Mouse (Mus musculus) left cerebral cortex, adult 8-10 months (tissue): Measurements from ENCODE around the gene Tmem243. TPM values are rescaled to one million over a fixed set of nuclear protein-coding genes. Genes with fewer than 3 reads are reported as not detected.
A peak's percentile ranks its signal among the peaks of the same experiment; 100 is the strongest.

ENCODE experiments used
- DNase-seq, 2 experiments: peaks; one replicate each; pipeline ENCODE4 v3.0.0; 2022; ENCODE audit warnings: low spot score in 2 of 2
- total RNA-seq, 4 experiments: library from RNA; stranded (reverse); gene quantifications; 2 replicates each; pipeline ENCODE4 v1.2.4; 2022

Gene Tmem243
- 10 to 100 TPM; 11.4 to 16.5 (median 12.9) TPM for total RNA-seq

DNA sequence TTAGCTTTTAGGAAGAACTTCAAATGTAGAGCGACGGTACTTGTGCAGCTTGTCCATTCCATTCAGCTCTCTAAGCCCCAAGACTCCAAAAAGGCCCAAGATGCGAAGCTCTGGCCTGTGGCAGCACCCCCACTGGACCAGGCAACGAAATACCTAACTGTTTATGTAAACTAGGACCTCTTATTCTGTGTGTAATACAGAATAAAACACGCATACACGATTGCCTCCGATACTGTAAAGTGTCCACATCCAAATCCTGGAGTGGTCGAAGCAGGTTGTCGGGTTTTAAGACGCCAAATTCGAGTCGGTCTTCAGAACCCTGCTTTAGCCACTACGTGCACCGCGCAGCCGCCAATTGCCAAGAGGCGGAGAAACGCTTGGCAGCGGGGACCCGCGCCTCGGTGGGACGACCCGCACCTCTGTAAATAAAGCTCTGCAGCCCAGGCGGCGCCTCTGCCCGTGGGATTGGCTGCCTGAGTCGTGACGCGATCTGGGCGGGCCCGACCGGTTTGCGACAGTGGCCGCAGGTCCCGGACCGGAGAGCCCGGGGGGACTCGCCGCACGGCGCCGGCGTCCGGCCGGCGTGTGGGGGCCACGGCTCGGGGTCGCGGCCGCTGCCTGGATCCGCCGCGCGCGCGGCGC lies at the start of gene Tmem243:
Tmem243 (plus strand) TSS at position 462 of the 642 bp plus-strand sequence.
- peak; percentile 72 to 85 for DNase-seq

DNA sequence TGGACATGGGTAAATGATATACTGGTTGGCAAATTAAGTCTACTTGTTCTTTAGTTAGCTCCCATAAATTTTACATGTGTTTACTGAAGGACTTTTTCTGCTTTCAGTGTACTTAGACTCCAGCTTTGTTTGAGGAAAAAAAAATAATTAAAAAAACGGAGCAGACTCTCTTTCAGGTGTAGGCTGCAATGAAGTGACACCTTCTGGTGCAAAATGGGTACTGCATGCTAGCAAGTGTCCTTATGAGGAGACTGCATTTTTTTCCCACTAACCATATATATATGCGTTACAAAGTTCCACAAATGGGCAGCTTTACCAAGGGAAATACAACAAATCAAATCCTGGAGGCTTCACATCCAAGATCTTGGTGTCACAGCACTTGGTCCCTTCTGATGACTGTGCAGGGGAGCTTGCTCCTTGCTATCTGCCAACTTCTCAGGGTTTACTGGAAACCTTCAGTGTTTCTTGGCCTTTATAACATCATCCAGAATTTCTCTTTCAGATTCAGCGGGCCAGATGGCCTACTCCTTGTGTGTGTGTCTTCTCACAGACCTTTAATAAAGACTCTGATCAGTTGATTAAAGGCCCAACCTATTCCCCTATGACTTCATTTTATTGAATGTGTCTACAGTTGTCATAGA lies 44.3 kb upstream of the Tmem243 start:
- peak; percentile 36 to 57 for DNase-seq

DNA sequence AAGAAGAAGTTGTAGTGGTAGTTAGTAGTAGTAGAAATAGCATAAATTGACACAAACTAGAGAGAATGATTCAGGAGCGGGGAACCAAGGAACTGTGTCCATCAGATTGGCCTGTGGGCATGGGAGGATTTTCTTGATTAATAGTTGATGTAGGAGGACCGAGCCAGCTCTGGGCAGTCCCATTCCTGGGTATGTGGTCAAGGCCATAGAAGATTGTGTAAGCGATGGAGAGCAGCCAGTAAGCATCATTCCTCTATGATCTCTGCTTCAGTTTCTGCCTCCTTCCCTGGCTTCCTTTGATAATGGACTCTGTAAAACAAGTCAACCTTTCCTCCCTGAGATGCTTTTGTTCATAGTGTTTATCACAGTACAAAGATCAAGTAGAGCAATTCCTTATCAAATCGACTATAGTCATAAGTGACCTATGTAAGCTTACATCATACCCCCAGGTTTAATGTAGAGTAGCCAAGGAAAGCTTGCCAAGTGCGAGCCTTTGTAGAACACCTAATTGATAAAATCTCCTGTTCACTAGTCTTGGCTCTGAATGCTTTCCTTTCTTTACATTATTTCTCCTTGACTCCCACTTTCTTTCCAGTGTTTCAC lies 43.1 kb upstream of the Tmem243 start:
- no peak for DNase-seq

DNA sequence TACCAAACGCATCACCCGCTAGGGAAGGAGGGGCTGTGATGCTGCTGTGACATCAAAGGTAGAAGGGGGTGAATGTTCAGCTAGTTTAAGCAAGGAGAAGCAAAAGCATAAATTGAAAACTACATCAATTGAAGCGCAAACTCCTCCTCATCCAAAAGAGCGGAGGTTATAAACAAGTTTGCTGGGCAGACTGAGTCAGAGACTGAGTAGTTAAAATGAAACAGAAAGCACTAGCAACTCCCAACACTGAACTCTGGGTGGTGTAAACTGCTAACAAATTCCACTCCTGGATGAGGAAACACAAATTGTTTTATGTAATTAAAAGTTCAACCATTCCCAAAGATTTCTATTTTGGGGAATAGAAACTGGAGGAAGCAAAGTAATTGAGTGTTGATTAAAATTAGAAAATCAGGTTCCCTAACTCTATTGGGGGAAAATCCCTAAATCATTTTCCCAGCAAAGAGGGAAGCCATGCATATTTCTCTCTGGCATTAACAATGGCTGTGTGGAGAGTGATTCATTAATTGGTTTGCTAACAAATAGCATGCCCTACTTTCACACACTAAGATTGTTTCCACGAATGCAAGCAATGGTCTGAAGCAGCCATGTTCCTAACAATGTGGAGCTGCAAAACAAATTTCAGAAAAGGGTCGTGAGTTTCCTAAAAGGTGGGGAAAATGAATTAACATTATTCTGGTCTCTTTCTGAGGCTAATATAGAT lies 41.0 kb upstream of the Tmem243 start:
- DNase-seq = no peak

DNA sequence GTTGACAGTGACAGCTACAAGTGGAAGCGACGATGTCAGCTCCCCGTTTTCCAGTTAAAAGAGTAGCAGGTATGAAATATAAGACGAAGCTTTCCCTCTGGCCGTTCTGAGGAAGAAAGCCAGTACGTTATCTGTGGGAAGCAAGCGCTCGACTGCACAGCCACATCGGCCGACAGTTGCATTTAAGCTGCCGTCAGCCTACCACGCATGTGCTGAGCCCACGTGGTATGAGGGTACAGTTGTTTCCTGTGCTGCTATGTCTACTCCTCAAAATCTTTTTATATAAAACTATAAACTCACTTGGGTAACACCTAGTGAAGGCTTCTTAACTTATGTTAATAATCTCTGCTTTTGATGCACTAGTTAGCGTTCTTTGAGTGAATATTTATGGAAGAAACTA lies 40.2 kb upstream of the Tmem243 start:
- DNase-seq = no peak

DNA sequence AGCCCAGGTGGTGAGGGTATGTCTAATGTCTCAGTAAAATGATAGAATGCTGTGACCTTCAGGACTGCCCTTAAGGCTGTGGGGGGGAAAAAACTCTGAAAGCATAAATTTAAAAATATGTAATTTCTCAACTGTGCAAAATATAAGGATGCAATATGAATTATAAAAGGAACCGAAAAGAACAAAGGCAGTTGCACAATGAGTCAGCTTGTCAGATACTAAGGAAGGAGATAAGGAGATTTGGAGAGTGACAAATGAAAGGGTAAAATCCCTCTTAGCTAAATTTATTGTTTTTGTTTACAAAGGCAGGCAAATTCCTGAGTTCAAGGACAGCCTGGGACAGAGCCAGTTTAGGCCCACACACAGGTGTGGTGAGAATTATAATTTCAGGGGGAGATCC lies 36.3 kb upstream of the Tmem243 start:
- DNase-seq = no peak

DNA sequence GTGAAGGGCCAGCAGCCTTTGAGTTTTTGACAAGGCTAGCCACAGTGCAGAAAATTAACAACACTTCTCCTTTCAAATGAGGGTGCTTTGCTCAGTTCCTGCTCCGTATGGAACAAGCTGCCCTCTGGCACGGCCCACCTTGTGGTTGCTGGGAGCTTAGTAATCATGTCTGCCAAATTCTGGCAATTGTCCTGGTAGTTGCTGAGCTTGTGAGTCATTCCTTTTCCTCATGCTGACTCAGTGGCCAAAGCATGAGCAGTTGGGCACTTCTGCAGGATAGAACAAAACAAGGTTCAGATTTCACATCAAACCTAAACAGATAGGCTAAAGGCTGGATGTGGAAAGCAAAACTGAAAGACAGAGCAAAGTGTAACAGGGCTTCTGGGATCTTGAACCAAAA lies 31.6 kb upstream of the Tmem243 start:
- DNase-seq = peak in 1 of 2 experiments; percentile 49

DNA sequence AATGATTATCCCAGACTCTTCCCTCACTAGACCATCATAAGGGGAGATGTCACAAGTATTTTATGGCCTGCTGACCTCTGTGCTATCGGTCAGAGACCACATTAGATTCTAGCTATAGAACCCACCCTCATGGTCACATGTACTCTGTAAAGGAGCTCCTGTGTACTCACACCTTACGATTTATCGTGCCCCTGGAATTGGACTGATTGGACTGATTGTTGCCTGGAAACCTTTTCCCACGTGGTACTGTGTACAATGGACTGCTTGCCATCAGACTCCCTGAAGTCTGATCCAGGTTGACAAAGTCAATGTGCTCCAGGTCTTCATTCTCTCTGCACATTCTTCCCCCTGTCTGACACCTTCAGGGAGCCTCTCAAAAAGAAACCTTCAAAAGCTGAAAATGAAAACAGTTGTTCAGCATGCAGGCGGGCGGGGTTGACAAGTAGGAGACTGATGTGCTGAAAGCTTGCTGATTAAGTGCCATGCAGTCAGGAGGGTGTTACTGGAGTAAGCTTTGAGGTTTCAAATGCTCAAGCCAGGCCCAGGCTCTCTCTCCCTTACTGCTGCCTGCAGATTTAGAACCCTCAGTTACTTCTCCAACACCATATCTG lies 30.8 kb upstream of the Tmem243 start:
- no peak for DNase-seq

DNA sequence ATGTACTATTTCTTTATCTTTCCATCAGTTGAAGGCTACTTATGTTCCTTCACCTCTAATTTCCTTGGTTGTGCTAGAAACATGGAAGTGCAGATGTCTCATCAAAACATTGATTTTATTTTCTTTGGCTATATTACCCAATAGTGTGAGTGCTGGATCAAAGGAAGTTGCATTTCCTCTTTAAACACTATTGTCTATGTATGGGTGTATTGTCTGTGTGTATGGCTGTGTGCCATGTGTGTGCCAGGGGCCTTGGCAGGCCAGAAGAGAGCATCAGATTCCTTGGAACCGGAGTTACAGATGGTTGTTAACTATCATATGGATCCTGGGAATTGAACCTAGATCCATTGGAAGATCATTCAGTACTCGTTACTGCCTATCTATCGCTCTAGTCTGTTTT lies 29.1 kb upstream of the Tmem243 start:
- no peak for DNase-seq

DNA sequence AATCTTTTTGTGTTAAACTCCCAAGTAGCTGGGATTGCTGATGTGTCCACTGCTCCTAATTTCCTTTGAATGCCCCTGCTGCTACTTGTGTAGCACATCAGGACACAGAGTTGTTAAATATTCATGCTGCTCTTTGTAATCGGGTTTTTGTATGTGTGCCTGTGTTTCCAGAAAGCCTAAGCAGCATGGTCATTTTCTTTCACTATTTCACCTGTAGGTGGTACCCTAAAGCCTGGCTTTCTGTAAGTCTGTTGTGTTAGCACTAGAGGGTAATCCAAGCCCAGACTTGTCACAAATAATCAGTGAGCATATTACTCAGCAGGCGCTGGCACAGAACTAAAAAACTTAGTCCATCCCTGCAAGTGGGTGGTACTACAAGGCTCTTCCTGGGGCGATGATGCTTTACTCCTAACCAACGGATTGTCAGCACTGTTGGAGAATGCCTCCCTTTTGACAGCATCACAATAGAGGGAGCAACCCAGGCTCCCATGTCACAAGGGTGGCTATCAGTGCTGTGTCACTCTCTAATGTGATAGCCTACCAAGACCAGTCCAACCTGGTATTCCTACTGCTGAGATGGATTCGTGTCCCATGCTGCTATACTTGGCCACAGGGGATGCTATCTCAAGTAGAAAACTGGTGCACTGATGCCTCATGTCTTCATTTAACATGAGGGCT lies 27.2 kb upstream of the Tmem243 start:
- no peak for DNase-seq

DNA sequence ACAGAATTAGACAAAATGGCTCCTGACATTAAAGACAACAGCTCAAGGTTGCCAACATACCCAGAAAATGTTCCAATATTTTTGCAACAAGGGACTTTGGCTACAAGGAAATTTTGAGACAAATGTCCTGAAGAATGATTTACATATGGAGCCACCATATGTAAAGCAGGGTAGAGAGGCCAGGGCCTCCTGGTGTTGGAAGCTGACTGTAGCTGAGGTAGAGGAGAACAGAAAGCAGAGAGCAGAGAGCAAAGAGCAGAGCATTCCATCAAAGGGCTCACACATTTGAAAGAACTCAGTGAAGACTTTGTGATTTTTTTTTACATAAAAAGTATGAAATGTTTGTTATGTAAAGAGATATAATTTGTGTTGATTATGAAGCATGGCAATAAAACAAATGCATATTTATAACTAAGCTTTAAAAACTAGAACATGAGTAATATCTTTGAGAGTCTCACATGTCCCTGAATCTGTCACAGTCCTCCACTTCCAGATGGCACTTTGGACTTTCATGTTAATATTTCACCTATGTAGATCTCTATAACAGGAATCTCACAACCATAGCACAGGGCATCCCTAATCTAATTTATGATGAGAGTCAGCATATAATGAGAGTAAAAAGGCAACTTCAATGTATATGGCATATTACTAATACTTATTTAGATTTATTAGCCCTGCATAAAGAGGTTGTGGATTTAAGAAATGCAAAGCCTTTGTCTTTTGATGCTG lies 20.5 kb upstream of the Tmem243 start:
- DNase-seq = no peak

DNA sequence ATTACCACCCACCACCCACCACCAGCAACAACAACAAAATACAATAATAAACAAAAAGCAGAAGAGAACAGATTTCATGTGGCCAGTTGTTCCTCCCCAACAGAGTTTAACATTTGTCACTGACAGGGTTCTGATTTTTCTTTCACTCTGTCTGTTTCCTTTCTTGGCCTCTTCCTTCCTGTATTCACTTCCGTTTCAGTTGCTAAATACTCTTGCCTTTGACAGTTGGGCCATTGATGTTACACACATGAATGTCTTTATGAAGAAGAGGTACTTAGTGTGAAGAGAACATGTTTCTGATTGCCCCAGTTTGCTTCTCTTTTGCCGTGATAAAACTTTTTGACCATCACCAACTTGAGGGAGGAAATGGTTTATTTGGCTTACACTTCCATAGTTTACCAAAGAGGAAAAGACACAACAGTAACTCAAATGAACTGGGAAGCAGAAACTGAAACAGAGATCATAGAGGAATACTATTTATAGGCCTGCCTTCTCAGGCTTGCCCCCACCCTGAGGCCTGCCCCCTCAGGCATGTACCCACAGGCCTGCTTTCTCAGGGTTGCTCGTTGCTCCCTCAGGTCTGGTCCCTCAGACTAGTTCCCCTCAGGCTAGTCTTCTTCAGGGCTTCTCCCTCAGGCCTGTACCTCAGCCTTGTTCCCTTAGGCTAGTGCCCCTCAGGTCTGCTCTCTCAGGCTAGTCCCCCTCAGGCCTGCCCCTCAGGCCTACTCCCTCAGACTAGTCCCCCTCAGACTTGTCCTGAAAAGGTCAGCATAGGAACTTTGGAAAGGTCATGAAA lies 13.3 kb upstream of the Tmem243 start:
- DNase-seq = no peak

DNA sequence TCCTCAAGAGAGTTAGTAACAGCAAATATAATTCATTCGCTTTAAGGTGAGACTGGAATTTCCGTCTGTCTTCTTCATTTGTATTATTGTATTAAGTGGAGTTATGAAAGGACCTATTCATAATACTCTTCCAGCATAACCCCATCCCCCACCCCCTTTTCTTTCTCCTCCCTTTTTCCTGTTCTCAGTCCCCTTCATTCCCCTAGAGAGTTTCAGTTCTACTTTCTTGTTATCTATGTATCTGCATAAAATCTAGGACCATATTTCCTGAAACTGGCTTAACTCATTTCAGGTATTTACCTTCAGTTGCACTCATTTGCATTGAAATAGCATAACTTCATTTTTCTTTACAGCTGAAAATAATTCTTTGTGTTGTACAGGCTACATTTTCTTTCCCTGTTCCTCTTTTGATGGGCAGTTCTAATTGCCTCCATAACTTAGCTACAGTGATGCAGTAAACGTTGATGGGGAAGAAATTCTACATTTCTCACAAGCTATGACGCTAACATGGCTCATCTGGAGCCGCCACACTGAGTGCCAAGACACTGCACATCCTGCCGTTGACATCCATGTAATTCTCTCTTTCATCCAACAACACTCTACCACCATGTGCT lies 9.9 kb upstream of the Tmem243 start:
- DNase-seq = no peak

DNA sequence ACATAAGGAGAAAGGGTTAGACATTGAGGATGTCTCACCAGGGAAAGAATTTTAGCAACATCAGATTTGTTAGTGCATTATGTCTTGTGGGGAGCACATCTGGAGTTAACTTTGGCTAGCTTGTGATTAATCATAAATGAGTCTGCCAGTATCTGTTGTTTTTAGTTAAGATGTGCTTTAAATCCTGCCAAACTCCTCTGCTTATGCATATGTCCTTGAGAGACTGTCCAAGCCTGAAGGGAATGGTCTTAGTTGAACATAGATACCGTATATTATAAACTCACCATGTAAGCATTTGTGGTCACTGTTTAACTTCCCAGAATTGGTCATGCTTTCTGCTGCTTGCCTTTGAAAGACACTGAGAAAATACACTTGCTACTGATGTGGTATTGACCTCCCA lies 7.8 kb upstream of the Tmem243 start:
- no peak for DNase-seq

DNA sequence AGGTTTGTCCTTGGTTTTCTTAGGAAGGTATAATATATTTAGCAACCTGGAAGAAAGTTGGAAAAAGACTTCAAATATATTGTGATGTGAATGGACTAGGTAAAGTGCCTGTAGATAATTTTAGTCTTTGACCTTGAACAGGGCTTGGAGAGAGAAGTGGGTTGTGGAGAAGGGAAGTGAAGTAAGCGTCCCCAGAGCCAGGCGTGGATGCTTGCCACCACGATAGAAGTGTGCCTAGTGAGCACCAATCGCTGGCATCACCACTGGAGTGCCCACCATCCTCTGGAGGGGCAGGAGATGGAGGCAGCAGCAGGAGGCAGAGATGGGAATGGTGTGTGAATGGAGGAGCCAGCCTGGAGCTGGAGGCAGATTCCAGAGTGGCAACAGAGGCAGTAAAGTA lies 7.0 kb upstream of the Tmem243 start:
- no peak for DNase-seq

DNA sequence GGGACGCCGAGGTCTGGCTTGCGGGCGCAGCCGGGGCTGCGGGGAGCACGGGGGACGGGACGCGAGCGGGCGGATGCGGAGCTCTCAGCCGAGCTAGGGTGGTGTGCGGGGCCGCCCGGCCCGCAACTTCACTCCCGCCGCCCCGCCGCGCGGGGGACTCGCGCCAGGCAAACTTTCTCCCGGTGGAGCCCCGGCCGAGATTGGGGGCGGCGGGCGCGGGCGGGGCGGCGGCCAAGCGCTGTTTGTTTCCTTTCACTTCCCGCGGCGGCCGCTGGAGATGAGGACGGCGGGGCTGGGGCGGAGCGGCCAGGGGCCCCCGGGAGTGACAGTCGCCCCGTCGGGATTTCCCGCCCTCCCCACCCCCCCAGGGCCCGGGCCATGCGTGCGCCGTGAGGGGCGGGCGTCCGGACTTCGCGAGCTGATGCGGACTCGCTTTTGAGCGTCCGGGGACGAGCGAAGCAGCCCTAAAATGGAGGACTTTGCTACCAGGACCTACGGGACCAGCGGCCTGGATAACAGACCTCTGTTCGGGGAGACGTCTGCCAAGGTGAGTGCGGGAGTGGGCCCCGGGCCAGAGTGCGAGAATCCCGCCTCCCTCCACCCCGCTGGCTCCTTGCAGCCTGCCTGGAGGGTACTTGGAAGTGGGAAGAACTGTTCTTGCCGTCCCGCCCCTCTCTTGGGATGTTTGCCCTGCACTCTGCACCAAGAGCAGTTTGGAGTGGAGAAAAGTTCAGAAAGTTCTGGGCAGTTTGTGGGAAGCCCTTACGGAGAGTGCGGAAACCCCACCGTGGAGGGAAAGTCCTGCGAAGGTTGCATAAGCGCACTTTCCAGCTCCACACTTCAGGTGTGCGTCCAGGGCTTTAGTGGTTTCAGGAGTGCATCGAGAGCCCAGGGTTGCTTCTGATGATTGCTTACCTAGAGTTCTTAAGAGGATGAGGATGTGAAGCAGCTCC lies 657 bp downstream of the Tmem243 start:
- no peak for DNase-seq

DNA sequence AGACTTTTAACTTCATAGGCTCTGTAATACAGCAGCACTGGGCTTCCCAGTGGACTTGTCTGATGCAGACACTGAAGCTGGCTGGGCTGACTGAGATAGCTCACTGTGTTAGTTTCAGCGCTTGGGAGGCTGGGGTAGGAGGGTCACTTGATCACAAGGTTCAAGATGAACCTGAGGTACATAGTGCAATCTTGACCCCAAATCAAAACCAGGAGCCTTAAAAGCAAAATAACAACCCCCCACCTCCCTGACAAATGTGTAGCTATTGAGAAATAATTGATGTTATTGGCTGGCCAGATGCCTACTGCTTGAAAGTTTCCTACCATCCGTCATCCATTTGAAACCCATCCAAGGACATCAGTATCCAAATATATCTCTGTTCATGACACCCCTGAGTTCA lies 2.2 kb downstream of the Tmem243 start:
- DNase-seq = no peak

DNA sequence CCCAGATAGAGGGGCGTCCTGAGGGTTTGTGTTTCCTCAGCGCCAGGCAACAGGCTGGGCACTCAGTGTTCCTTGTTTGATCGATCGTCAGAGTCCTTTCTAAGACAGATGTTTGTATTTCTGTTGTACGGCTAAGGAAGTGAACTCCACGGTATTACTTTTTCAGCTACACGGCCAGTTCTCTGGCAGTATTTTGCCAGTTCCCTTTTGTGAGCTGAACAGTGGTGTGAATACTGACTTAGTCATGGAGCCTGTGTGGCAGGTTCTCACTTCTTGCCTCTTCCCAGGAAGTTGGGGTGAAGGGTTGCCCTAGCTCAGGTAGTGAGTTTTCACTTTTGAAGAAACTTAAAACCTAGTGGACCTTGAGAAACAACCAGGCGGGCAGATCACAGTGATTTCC lies 3.5 kb downstream of the Tmem243 start:
- DNase-seq = no peak
